Mouse (Mus musculus): ENCODE measurements around the gene Hormad2.

Gene Hormad2

GRCm38 (mm10) chr11:4302363-4302913, 138.5 kb downstream of the Hormad2 start:
- H3K9me3 ChIP-seq (ENCODE audit: low read length): no peaks in the 10 kb centered on the region
- peaks cover 98% of the 10 kb centered on the region for H3K4me1 ChIP-seq (replicated peaks; ENCODE audit: low read depth, low read length)
- peaks cover 9% of the 10 kb centered on the region for H3K27me3 ChIP-seq (ENCODE audit: insufficient read depth, low read length)
- TF ChIP-seq NANOG (IDR thresholded peaks at IDR 0.05; ENCODE audit: borderline replicate concordance, low read length) (0 out of 2 replicates have a peak, but pooled peaks have one; percentile 40), CTCF (conservative IDR thresholded peaks at IDR 0.05; ENCODE audit: low read length) (no peak), POU5F1 (IDR thresholded peaks at IDR 0.05; ENCODE audit: borderline replicate concordance, low read length) (no peak)
- H3K36me3 ChIP-seq (ENCODE audit: insufficient read depth, low read length): no peaks in the 10 kb centered on the region
- peak overlapping the region; percentile 43 for H3K4me3 ChIP-seq (replicated peaks; ENCODE audit: low read length)

GRCm38 (mm10) chr11:4300683-4301082, 140.2 kb downstream of the Hormad2 start:
- Histone ChIP-seq H3K4me1 (replicated peaks; ENCODE audit: low read depth, low read length) (peaks cover 98% of the 10 kb centered on the region), H3K36me3 (ENCODE audit: insufficient read depth, low read length) (no peaks in the 10 kb centered on the region)
- no peak for TF ChIP-seq CTCF (conservative IDR thresholded peaks at IDR 0.05; ENCODE audit: low read length)
- TF ChIP-seq NANOG (IDR thresholded peaks at IDR 0.05; ENCODE audit: borderline replicate concordance, low read length): no peak
- no peak for TF ChIP-seq POU5F1 (IDR thresholded peaks at IDR 0.05; ENCODE audit: borderline replicate concordance, low read length)

GRCm38 (mm10) chr11:4299735-4300474, 141.0 kb downstream of the Hormad2 start:
- Histone ChIP-seq H3K4me3 (replicated peaks; ENCODE audit: low read length) (peak overlapping the region; percentile 41), H3K4me1 (replicated peaks; ENCODE audit: low read depth, low read length) (peaks cover 98% of the 10 kb centered on the region), H3K36me3 (ENCODE audit: insufficient read depth, low read length) (no peaks in the 10 kb centered on the region), H3K9me3 (ENCODE audit: low read length) (no peaks in the 10 kb centered on the region), H3K27me3 (ENCODE audit: insufficient read depth, low read length) (peaks cover 10% of the 10 kb centered on the region)
- TF ChIP-seq POU5F1 (IDR thresholded peaks at IDR 0.05; ENCODE audit: borderline replicate concordance, low read length) (no peak), NANOG (IDR thresholded peaks at IDR 0.05; ENCODE audit: borderline replicate concordance, low read length) (no peak), CTCF (conservative IDR thresholded peaks at IDR 0.05; ENCODE audit: low read length) (no peak)

More at GRCm38 (mm10) chr11:4300683-4301082, 140.2 kb downstream of the Hormad2 start:
- H3K9me3 ChIP-seq (ENCODE audit: low read length): no peaks in the 10 kb centered on the region
- H3K27me3 ChIP-seq (ENCODE audit: insufficient read depth, low read length): peaks cover 10% of the 10 kb centered on the region
- no peak overlapping the region for H3K4me3 ChIP-seq (replicated peaks; ENCODE audit: low read length)

GRCm38 (mm10) chr11:4299191-4299590, 141.7 kb downstream of the Hormad2 start:
- peaks cover 98% of the 10 kb centered on the region for H3K4me1 ChIP-seq (replicated peaks; ENCODE audit: low read depth, low read length)
- H3K27me3 ChIP-seq (ENCODE audit: insufficient read depth, low read length): peaks cover 11% of the 10 kb centered on the region
- H3K36me3 ChIP-seq (ENCODE audit: insufficient read depth, low read length): no peaks in the 10 kb centered on the region
- peak overlapping the region; percentile 41 for H3K4me3 ChIP-seq (replicated peaks; ENCODE audit: low read length)
- H3K9me3 ChIP-seq (ENCODE audit: low read length): no peaks in the 10 kb centered on the region
- TF ChIP-seq CTCF (conservative IDR thresholded peaks at IDR 0.05; ENCODE audit: low read length) (no peak), POU5F1 (IDR thresholded peaks at IDR 0.05; ENCODE audit: borderline replicate concordance, low read length) (no peak), NANOG (IDR thresholded peaks at IDR 0.05; ENCODE audit: borderline replicate concordance, low read length) (no peak)

GRCm38 (mm10) chr11:4298615-4299014, 142.3 kb downstream of the Hormad2 start:
- H3K4me1 ChIP-seq (replicated peaks; ENCODE audit: low read depth, low read length): peaks cover 95% of the 10 kb centered on the region
- H3K27me3 ChIP-seq (ENCODE audit: insufficient read depth, low read length): peaks cover 17% of the 10 kb centered on the region
- no peaks in the 10 kb centered on the region for H3K9me3 ChIP-seq (ENCODE audit: low read length)
- TF ChIP-seq CTCF (conservative IDR thresholded peaks at IDR 0.05; ENCODE audit: low read length) (no peak), NANOG (IDR thresholded peaks at IDR 0.05; ENCODE audit: borderline replicate concordance, low read length) (no peak), POU5F1 (IDR thresholded peaks at IDR 0.05; ENCODE audit: borderline replicate concordance, low read length) (no peak)
- H3K4me3 ChIP-seq (replicated peaks; ENCODE audit: low read length): peak overlapping the region; percentile 41
- H3K36me3 ChIP-seq (ENCODE audit: insufficient read depth, low read length): no peaks in the 10 kb centered on the region

GRCm38 (mm10) chr11:4297753-4298152, 143.2 kb downstream of the Hormad2 start:
- Histone ChIP-seq H3K9me3 (ENCODE audit: low read length) (no peaks in the 10 kb centered on the region), H3K36me3 (ENCODE audit: insufficient read depth, low read length) (no peaks in the 10 kb centered on the region), H3K4me3 (replicated peaks; ENCODE audit: low read length) (no peak overlapping the region), H3K27me3 (ENCODE audit: insufficient read depth, low read length) (peaks cover 23% of the 10 kb centered on the region), H3K4me1 (replicated peaks; ENCODE audit: low read depth, low read length) (peaks cover 86% of the 10 kb centered on the region)
- TF ChIP-seq POU5F1 (IDR thresholded peaks at IDR 0.05; ENCODE audit: borderline replicate concordance, low read length) (no peak), CTCF (conservative IDR thresholded peaks at IDR 0.05; ENCODE audit: low read length) (no peak), NANOG (IDR thresholded peaks at IDR 0.05; ENCODE audit: borderline replicate concordance, low read length) (no peak)

DNA sequence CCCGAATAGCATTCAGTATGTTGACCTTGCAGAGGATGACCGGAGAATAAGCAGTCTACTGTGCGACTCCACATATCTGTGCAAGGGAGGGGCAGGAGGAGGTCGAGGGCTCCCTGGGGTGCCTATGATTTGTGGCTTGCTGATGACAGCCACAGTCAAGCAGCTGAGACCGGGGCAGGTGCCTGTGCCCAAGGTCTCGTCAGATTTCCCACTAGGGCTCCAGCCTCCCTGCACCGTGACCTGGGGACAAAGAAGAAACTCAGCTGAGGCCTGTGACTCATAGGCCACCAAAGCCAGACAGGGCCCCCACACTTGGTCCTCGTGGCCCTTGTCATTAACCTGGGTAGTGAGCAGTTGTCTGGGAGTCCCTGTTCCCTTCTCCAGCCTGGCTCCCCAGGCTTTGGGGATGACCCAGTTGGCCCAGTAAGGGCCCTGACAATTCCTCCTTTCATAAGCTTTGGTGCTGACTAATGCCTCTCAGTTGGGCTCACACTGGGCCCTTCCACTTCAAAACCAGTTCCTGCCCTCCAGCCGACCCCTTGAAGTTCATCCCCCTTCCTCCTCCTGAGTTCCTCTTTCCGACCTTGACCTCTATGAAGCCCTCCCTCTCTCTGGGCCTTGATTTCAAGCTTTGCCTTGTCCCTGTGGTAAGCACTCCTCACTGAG, 144.2 kb downstream of the Hormad2 start:
- H3K4me3 ChIP-seq (replicated peaks; ENCODE audit: low read length): no peak overlapping the region
- peaks cover 31% of the 10 kb centered on the region for H3K27me3 ChIP-seq (ENCODE audit: insufficient read depth, low read length)
- TF ChIP-seq NANOG (IDR thresholded peaks at IDR 0.05; ENCODE audit: borderline replicate concordance, low read length) (no peak), POU5F1 (IDR thresholded peaks at IDR 0.05; ENCODE audit: borderline replicate concordance, low read length) (no peak), CTCF (conservative IDR thresholded peaks at IDR 0.05; ENCODE audit: low read length) (no peak)
- peaks cover 77% of the 10 kb centered on the region for H3K4me1 ChIP-seq (replicated peaks; ENCODE audit: low read depth, low read length)
- H3K36me3 ChIP-seq (ENCODE audit: insufficient read depth, low read length): no peaks in the 10 kb centered on the region
- H3K9me3 ChIP-seq (ENCODE audit: low read length): no peaks in the 10 kb centered on the region
